Mouse (Mus musculus): ENCODE measurements around the gene Dpyd.

DNA sequence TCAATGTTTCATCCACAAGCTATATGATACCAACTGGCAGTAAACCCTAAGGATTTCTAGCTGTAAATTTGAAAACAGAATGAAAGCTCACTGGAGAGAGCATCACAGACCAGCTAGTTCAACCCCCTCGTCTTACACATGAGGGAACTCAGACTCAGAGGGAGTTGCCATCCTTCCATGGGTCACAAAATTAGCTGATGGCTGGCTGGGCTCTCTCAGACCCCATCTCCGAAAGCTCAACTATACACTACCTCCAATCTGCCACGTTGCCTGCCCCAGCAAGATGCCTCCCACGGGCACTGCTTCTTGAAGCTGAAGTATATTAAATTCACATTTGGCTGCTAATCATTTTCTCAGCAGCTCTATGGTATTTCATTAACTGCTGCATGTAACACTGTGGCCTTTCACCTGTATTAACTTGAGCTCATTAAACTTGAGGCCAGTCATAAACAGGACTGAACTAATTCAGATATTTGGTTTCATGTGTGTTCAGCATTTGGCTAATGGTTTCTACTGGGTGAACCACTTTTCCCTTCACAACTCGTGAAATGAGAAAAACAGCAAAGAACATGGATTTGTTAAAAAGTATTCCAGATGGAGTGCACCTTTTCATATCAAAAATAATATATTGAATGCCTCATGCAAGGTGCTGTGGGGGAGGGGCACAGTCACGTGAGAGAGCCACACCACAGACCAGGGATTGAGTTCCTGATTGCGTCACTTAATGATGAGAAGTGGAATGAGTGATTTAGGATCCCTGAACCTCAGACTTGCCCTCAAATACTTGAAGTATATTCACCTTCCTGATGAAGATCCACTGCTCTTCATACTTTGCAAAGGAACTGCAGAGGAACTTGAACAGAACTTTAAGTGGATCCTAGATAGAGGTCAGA lies 841.2 kb downstream of the Dpyd start:
- TF ChIP-seq CTCF (IDR thresholded peaks at IDR 0.05; ENCODE audit: control insufficient read depth, insufficient read depth, insufficient replicate concordance, low read depth, low read length): no peak
- TF ChIP-seq POLR2A (IDR thresholded peaks at IDR 0.05; ENCODE audit: control insufficient read depth, low read depth, low read length): no peak

Measured in testis, adult 2 months (tissue).